Mouse (Mus musculus) cerebellum, postnatal 10 days (tissue): ENCODE results near the gene 1810030O07Rik.
"Not testable (repeated sequence)": the region's sequence is repeated elsewhere in the genome, so short reads cannot be mapped to it uniquely, and the experiment has no call there.

Experiments used
- DNase-seq, 2 experiments: peaks; one replicate each; pipeline ENCODE4 v3.0.0; 2021; ENCODE audit warnings: mixed read lengths in 2 of 2

Gene 1810030O07Rik

DNA sequence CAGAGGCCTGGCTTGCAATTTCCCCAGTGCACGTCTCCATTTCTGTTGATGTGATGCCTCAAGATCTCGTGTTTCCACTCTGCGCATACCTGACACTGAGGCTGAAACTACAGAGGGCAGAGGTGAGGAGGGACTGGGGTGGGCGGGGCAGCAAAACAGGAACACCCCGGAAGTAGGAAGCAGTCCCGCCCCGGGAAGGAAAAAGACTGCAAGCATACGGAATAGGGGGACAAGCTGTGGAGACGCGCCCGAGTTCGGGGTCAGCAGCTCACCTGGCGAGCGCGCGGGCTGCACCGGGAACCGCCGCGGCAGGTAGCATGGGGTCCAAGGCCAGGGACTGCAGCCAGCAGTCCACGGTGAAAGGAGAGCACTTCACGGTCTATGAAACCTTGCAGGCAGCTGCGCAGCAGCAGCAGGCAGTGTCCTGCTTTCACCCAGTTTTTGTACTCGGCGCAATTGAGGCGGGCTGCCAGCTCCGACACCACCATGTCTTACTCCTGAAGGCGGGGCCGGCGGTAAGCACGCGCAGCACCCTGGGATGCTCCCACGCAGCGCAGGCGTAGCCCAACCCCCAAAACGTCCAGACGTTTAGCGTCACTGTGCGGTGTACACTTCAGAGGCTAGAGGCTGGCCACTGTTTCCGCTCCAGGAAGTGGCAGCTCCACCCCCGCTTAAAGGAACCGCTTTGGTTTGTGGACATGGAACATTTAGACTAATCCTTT is at the start of gene 1810030O07Rik:
TSS of gene 1810030O07Rik (minus strand) at position 615 of the 722 bp plus-strand sequence.
- peak; percentile 90 to 93 for DNase-seq

DNA sequence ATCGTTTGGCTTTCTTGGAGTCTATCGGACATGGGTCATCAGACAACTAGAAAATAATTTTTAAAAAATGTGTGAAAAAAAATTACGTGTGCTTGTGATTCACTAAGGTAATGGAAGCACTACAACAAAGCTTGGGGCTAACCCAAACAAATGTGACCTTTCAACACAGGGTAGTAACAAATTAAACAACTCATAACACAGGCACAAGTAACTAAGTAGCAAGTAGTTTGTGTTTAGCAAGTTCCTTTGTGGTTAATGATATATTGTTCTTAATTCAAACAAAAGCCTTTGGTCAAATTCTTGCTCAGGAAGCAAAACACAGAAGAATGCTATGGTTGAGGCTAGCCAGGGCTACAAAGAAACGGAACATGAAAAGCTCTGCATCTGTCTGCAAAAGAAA is 42.6 kb upstream of the 1810030O07Rik start:
- DNase-seq = no peak

DNA sequence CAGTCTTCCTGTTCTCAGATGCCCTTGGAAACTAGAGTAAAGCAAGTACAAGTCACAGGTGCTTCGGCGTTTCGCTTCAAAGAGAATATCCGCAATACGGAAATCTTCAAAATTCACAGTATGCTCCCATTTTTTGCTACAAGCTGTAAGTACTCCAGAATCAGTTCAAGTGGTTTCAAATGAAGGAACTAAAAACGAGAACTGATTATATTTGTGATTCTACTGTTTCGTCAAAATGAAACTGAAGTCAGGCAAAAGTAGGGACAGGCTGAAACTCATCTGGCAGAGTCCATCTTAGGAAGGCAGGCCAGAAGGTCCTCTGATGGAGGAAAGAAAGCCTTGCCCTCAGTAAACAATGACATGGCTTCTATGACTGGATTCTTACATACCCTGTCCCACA is 40.3 kb upstream of the 1810030O07Rik start:
- DNase-seq = no peak

GRCm38 (mm10) chrX:12686910-12687309 is 13.4 kb upstream of the 1810030O07Rik start:
- DNase-seq = no peak

GRCm38 (mm10) chrX:12686071-12686470 is 12.6 kb upstream of the 1810030O07Rik start:
- DNase-seq = no peak

- DNase-seq = peak; percentile 81 to 83
These were observed 3.9 kb upstream of the 1810030O07Rik start for GRCm38 (mm10) chrX:12677396-12677795.

DNA sequence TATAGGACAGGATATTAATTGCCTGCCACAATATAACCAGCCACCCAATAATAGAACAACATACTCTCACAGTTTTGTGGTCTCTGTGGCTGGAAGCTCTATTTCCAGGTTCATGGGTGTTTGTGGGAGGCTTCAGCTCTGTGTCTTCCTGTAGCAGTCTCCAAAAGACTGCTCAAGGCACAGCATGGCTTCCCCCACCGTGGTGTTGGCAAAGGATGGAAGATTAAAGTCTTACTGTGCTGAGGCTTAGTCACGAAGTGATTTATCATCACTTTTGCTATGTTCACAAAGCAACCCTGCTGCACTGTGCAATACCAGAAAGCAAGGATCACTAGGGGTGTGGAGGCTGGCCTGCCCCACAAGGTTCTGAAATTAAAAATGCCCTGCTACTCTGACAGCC is 19.6 kb downstream of the 1810030O07Rik start:
- DNase-seq = no peak

- no peak for DNase-seq
These were observed 21.6 kb downstream of the 1810030O07Rik start for GRCm38 (mm10) chrX:12651906-12652305.

- peak; percentile 80 to 89 for DNase-seq
These were observed 27.8 kb downstream of the 1810030O07Rik start for GRCm38 (mm10) chrX:12645531-12646304.

- DNase-seq = no peak
These were observed 28.5 kb downstream of the 1810030O07Rik start for GRCm38 (mm10) chrX:12644976-12645375.

DNA sequence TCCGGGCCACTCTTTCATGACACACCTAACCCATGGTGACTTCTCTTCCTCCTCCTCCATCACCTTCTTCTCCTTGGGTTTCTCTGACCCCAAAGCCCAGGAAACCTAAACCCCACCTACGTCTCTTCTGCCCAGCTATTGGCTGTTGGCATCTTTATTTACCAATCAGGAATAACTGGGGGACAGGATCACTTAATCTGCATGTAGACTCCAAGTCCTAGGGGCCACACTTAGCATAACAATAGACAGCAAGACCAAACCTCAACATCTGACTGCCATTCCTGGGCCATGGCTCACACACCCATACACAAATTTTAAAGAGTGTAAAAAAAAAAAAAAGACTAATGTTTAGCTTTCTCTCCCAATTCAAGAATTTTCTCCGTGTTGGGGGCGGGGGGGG is 48.3 kb downstream of the 1810030O07Rik start:
- DNase-seq = no peak

- not testable (repeated sequence) for DNase-seq
These were observed 61.1 kb downstream of the 1810030O07Rik start for GRCm38 (mm10) chrX:12612360-12612759.

DNA sequence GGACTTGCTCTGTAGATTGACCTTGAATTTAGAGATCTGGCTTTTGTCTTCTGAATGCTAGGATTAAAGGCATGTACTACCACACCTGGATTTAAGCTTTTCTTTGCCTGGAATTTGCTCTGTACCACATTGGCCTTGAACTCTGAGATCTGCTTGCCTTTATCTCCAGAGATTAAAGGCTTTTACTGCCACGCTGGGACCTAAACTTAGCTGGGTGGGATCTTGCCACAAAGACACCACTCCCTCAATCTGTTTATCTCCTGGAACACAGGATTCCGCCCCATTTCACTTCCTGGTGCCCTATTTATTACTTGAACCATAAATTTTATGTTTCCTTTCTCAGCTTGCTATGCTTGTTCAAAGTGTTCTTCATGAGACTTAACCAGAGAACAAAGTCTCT is 62.3 kb downstream of the 1810030O07Rik start:
- no peak for DNase-seq

DNA sequence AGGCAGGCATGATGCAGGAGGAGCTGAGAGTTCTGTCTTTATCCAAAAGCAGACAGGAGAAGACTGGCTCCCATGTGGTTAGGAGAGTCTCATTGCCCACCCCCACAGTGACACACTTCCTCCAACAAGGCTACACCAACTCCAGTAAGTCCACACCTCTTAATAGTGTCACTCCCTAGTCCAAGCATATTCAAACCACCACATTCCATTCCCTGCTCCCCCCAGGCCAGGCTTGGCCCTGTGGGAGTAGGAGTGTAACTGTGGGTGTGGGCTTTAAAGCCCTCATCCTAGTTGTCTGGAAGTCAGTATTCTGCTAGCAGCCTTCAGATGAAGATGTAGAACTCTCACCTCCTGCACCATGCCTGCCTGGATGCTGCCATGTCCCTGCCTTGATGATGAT is 62.9 kb downstream of the 1810030O07Rik start:
- not testable (repeated sequence) for DNase-seq
